Mouse (Mus musculus) cerebellum, adult (tissue): Measurements from ENCODE around the gene Cspg5.

ENCODE experiments used
- ATAC-seq: cut with Nextera tagmentation; 2 replicates; pipeline ENCODE4 v1.9.2; 2017; ENCODE audit warnings: mild to moderate bottlenecking, moderate library complexity, mixed read lengths; ENCODE audit not compliant: insufficient number of reproducible peaks, low FRiP score, low TSS enrichment

Gene Cspg5

DNA sequence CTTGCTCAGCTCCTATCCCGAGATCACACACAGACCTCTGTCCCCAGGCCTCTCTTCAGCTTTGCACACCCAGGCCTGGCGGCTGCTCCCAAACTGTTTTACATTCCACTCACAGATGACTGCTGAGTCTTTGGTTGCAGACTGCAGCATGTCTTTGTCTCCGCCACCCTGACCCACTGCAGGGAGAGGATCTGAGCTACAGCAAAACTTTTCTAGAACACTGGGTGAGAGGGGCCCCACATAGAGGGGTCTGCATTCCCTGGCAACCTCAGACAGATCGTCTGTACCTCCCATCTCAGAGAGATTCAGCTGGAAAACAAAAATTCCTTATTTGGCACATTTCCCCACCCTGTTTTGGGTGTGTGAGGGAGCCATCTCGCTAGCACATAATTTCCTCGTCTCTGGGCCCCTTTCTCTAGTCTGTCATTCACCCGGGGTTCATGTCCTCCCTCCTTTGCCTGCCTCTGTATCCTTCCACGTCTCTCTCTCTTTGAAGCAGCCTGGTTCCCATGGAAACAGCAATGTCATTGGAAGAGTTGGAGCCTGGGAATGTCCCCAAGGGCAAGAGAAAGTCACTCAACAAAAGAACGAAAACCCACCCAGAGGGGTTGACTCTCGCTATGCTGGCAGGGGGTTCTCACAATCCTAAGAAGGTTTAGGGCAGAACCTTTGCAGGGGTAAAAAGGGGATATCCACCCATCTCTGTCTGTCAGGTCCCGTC lies 6.4 kb downstream of the Cspg5 start:
- no peak for ATAC-seq

DNA sequence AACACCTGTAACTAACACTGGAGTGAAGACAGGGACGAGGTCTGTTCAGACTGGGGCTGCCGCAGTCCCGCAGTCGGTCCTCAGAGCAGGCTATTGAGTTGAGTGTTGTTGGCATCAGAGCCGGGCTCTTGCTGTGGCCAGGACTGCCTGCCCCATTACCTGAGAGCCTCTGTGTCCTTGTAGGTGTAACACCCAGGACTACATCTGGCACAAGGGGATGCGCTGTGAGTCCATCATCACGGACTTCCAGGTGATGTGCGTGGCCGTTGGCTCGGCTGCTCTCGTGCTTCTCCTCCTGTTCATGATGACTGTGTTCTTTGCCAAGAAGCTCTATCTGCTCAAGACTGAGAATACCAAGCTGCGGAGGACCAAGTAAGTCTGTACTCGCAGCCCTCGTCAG lies 7.2 kb downstream of the Cspg5 start:
- ATAC-seq, result no peak

DNA sequence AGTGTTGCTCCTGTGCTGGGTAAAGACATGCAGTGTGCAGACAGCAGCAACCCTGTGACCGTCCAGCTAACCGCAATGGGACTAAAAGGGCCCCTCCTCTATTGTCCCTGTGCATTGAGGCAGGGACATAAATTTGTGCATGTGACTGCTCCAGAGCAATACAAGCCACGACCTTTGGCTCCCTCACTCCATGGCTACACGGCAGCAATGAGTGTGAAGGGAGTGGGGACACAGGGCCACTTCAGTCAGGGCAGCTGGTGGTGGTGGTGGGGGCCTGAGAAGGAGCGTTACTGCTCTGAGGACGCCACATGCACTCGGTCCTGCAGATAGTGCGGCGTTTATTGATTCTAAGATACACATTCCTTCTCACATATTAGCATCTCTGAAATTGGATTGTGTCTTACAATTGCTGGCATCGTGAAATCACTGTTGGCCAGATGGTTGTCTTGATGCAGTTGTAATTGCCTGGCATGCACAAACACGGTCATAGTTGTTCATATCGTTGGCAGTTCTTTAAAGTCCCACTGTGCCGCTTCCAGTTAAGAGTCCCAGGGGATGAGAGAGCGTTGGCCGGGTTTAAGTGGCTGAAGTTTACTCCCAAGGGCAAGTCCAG lies 11.9 kb downstream of the Cspg5 start:
- 0 out of 2 replicates have a peak, but pooled peaks have one; percentile 26 for ATAC-seq

DNA sequence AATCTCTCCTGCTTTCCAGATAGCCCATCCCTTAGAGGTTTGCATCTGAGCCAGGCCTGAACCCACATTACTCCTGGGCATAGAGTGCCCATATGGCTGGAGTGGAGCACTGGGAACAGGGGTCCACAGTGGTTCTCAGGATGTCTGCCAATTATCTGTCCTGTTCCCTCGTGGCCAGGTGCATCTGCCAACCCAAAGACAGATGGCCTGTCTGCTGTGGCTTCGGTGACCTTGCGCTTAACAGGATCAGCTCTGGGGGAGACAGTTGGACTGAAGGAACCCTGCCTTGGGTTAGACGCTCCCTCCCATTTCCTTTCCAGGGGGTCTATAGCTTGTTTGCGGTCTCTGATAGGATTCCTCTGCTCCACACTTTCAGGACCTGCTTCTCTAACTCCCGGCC lies 15.1 kb downstream of the Cspg5 start:
- ATAC-seq, result peak; percentile 74; the same call in 1 of the 2 replicates

DNA sequence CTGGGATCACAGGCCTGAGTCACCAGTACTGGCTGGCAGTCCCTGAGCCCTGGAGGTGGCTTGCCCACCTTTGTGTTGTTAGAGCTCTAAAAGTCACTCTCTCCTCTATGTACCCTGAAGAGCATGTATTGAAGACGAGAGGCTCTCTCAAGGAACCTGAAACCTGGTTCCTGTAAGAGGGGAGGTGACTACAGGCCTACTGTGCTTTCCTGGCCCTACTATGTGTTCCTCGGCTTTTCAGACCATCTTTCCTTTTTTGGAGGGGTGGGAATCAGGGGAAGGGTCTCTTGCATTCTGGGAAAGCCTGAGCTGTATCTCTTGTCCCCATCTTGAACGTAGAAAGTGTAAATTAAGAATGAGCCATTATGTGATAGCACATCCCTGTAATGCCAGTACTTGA lies 15.5 kb downstream of the Cspg5 start:
- no peak for ATAC-seq

DNA sequence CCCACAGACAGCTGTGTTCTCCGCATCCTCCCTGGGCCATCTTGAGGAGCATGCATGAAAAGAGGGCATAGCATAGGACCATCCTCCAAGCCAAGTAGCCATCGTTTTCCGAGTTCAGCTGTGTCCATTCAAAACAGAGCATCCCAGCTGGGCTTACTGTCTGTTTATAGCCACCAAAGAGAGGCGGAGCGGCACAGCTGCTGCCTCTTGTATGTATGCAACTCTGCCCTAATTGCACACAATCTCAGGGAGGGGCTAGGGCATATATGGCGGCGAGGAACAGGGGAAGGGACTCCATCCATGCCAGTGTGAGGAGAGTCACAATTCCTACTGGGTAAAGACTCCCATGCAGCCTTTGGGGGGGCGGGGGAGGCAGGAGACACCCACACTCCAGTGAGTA lies 19.6 kb downstream of the Cspg5 start:
- ATAC-seq, result no peak

DNA sequence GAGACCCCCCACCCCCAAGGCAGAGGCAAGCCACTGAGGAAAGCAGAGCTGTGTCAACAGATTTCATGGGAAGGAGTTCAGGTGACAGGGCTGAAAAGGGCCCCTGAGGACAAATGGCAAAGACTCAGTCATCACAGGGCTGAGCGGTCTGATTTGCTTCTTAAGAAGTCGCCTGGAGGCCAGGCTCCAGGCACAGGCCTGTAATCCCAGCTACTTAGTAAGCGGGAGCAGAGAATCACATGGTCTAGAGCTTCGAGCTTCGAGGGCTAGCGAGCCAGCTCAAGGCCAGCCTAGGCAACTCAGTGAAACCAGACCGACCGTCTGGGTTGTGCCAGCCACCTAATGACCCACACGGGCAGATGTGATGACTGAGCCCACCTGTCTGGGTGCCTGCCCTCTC lies 21.4 kb downstream of the Cspg5 start:
- no peak for ATAC-seq

DNA sequence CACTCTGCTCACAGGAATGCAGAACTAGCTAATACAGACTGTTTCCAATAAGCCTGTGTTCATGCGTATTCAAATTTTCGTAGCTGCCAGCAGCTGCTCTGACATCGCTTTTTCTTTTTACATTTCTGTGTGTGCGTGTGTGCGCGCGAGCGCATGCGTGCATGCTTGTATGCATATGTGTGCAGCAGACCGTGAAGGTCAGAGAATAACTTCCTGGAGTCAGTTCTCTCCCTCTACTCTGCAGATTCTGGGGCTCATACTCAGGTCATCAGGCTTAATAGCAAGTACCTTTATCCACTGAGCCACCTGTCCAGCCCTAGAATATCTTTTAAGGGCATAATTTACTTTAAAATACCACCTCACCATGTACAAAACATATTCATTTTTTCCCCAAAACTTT lies 24.8 kb downstream of the Cspg5 start:
- no peak for ATAC-seq

DNA sequence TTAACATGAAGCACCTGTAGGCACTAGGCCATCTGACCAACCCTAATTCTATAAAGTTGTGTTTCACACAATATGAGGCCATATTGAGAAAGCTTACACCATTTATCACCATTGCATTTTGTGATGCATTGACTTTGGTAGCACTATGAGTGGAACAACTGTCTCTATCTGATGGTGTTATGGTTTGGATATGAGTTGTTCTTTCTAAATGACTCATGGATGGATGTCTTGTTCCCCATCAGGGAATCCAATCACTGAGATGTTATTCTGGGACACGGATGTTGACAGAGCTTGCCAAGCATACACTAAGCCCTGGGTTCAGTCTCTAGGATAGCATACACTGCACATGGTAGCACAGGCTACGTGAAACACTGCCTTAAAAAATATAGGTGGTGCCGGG lies 28.7 kb downstream of the Cspg5 start:
- ATAC-seq, result no peak

DNA sequence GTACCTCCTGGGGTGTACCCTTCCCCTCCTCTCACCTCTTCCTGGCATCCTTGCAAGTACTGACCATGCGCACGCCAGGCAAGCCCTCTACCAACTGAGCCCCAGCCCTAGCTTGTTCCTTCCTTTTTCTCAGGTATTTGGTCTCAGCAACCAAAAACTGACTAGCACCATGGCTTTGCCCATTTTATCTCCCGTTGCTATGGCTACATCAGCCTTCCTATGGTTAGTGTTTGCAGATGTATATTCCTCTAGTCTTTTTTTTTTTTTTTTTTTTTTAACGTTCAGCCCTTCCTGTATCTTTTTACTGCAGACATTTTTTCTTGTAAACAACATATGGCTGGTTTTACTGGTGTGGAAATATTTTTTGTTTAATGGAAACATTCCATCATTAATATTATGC lies 29.9 kb downstream of the Cspg5 start:
- no peak for ATAC-seq

DNA sequence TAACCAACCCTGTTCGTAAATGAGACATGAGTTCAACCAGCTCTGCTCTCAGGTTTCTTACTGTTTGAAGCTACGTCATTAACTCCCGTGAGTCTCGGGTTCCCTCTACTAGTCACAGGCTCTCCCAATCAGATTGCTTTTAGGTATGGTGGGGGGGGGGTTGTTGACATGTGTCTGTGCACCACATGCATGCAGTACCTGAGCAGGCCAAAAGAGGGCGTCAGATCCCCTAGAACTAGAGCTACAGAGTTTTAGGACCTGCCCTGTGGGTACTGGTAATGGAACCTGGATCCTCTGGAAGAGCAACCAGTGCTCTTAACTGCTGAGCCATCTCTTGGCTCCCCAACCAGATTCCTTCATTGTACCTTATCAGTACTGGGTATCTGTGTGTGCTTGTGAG lies 32.3 kb downstream of the Cspg5 start:
- no peak for ATAC-seq

DNA sequence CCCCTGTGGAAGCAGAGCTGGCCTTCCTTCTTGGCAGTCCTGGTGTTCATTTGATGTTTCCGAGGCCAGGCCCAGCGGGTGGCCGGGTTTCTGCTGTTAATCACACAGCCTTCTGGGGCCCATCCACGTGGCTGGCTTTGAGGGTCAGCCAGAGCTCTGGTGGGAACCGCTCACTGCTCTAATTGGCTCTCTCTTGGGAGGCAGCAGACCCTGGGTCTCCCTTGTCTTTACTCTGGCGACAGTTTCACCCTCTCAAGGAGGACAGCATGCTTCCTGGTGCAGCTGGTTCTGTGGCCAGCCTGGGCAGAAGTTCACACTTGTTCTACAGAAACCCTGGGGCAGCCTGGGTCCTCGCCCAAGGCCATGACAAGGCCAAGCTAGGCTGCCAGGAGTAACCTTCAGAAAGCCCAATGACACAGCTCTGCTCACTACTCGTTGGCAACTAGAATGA lies 33.9 kb downstream of the Cspg5 start:
- ATAC-seq, result no peak

DNA sequence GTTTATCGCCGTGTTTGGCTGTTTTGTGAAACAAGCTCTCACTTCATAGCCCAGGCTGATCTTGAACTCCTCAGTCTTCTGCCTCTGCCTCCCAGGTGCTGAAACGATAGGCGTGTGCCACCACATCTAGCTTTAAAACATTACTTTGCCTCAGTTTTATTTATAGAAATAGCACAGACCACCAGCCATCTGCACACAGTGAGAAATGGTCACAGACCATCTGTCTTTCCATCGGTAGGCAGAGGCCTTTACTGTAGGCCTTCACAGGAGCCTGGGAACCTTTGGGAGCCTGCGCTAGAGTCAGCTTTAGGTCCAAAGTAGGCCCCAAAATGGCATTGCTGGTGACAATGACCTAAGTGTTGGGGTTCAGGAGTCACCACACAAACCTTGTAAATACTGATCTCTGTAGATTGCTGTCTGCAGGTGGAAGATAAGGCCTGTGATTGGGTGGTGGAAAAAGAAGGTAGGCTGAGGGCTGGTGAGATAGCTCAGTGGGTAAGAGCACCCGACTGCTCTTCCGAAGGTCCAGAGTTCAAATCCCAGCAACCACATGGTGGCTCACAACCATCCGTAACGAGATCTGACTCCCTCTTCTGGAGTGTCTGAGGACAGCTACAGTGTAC lies 40.6 kb downstream of the Cspg5 start:
- no peak for ATAC-seq

DNA sequence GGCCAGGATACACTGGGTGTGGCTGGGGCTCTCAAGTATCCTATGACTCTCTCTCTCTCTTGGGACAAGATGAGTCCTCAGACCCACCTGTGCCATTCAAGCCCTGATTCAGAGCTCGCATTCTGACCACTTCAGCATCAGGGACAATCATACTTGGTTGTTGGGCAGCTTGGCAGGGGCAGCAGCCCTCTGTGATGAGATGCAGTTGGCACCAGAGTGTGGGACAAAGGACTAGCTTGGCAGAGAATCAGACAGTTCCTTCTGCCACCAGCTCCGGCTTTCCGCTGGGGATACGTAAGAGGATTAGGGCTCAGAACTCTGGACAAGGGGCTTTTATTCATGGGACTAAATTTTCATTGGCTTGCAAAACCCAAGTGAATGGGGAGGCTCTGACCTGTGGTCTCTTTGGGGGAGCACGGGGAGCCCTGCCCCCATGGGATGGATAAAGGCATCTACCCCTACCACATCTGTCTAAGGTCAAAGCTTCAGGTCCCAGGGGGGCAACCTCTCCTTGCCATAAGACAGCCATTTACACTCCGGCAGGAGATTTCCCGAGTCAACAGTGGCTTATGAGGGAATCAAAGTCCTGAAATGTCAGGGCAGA lies 43.8 kb downstream of the Cspg5 start:
- ATAC-seq, result 0 out of 2 replicates have a peak, but pooled peaks have one; percentile 45

DNA sequence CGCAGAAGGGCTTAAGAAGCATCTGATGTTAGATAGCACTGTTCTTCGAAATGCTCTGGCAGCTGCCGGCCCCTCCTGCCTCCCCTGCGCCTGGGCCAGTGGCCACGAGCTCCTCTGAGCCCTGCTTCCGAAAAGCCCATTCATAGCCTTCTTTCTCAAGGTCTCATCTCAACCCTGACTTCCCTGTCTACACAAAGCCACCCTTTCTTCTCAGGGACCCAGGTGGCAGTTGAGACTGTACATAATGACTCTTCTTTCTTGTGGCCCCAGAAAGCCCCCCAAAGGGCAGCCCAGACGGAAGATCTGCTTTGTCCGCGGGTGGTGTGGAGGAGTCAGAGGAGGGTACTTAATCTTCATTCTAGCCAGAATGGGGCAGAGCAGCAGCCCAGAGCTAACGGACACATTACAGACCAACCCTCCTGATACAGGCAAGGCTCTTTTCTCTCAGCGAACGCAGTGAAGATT lies 49.7 kb downstream of the Cspg5 start:
- no peak for ATAC-seq

DNA sequence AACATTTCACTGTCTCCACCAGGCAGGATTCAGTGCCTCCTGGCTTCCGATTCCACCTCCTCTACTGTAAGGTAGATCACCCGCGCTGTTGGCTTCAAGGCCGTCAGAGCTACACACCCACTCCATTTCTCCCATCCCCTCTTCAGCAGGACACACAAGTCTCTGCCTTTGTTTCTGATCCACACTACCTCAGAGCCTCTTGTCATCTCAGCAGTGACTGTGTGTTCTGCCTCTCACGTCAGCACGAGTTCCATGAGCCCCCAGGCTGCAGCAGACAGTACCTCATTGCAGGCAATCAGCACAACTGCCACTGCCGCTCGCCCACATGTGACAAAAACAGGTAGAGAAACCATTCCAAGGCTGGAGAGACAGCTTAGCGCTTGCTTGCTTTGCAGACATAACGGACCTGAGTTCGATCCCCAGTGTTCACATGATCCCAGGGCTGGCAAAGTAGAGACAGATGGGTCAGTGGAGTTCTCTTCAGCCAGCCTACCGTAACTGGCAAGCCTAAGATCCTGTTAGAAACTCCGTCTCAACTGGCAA lies 50.4 kb downstream of the Cspg5 start:
- no peak for ATAC-seq

DNA sequence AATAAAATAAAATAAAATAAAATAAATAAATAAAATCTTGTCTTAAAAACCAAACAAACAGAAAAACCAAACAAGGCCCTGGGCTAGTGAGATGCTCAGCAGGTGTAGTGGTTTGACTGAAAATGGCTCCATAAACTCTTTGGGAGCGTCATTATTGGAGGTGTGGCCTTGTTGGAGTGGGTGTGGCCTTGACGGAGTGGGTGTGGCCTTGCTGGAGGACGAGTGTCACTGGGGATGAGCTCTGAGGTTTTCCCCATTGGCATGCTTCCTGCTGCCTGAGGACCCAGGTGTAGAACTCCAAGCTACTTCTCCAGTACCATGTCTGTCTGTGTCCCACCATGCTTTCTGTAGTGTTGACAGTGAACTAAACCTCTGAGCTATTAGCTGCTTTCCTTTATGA lies 51.2 kb downstream of the Cspg5 start:
- no peak for ATAC-seq

DNA sequence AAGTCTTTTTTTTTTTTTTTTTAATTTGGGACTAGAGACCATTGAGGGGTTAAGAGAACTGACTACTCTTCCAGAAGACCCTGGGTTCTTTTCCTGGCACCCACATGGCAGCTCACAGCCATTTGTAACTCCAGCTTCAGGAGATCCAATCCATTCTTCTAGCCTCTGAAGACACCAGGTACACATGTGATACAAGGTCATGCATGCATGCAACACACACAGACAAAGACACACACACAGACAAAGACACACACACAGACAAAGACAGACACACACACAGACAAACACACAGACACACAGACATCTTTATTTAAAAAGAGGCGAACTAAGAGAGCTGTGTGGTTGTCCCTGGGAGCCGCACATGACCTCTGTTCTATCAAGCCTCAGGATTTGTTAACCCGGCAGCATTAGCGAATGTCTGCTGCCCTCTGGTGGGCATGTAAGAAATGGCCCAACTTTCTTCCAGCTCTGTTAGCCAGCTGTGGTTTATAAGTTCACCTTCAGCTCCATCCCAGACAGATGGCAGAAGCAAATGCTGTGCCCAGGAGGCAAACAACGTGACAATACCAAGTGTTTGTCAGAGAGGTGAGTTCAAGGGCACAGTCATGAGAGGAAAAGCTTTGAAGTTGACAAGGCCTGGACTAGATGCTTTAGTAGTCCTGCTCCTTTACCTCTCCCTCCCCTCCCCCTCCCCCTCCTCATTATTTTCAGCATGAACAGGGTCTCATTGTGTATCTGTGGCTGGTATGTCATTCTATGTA lies 53.5 kb downstream of the Cspg5 start:
- peak; percentile 45; the same call in 1 of the 2 replicates for ATAC-seq

DNA sequence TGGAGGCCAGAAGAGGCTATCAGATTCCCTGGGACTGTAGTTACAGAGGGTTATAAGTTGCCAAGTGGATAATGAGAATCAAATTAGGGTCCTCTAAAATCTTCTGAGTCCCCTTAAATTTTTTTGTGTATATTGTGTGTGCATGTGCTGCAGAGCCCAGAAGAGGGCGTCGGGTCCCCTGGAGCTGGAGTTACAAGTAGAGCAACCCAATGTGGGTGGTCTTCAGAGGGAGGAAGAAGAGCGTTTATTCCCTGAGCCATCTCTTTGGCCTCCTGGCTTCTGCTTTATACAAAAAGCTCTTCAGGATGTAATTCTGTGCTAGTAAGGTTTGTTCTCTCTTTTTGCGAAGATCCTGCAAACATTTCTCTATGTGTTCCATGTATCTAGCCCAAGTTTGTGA lies 60.9 kb downstream of the Cspg5 start:
- ATAC-seq, result no peak

DNA sequence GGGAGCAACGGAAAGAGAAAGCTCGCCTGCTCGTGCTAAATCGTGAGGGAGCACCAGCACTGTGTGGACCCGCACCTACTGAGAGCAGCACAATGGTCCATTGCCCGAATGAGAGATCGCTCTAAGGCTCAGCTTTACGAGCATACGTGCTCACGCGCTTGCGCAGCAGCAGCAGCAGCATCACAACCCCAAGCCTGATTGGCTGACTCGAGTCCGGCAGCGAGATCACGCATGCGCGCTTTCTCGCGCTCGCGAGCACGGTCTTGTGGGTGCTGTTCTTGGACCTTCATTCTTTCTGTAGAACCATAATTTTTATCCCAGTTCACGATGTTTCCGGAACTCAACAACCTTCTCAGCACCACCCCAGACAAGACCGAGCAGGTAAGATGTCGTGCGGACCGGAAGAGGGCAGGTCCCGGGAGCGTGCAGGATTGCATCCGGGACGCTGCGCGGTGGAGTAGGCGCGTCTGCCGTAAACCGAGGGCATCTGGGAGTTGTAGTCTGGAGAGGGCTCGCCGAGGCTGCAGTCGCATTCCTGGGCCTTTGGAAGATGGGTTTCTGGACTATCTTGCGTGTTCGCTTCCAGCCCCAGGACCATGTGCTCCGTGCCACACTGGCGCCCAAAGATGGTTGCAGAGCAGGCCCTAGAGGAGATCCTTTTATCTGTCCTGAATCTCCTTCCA lies 61.5 kb downstream of the Cspg5 start, which contains the start of gene Elp6:
Gene Elp6, plus strand, starts transcription at position 205 of the 683 bp plus-strand sequence.
- peak; percentile 97 for ATAC-seq
